Mouse (Mus musculus): ENCODE data around the gene Sirt4. TPM values are rescaled to one million over a fixed set of nuclear protein-coding genes. Genes with fewer than 3 reads are reported as not detected.

Sirt4 gene
- polyA plus RNA-seq, 2 experiments from 2014 or later, result 10.4 to 14.9 TPM

DNA sequence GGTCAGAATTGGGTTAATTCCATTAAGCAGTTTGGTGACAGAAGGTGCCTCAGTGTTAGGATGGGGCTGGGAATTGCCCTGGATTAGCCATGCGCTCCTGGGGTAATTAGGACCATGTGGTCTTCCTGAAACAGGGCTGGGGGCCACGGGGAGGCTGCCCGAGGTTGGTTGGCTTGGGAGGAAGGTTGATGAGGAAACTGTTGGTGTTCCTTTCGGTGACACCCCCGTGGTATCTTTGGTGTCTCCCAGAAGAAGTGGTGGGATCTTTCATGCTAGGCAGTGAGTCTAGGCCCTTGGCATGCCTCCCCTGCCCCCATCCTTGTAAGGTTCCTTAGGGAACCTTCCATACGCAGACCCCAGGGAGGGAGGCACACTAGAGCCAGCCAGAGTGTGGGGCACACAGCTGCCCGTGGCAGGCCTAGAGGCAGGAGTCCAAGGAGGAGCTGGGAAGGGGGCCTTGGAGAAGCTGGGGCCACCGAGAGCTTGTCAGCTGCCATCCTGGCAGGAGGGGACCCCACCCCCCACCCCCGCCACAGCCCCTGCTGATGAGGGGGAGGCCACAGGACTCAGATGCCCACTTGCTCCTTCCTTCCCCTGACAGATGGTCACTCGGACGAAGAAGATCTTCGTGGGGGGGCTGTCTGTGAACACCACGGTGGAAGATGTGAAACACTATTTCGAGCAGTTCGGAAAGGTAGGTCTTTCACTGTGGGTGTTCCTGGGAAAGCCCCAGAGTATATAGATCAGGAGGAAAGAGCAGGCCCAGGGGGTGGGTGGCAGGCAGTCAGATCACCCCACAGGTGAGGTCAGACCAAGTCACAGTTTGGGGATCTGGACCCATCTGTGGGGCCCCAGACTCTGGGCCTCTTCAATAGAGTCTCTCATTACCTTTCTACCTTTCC lies 49.4 kb downstream of the Sirt4 start:
- no peak for ATAC-seq

GRCm38 (mm10) chr5:115434280-115434852 lies 50.2 kb downstream of the Sirt4 start:
- ATAC-seq, result no peak

GRCm38 (mm10) chr5:115433191-115433590 lies 51.3 kb downstream of the Sirt4 start:
- ATAC-seq, result no peak

- ATAC-seq, result no peak
Measured at GRCm38 (mm10) chr5:115432395-115432794, 52.1 kb downstream of the Sirt4 start.

DNA sequence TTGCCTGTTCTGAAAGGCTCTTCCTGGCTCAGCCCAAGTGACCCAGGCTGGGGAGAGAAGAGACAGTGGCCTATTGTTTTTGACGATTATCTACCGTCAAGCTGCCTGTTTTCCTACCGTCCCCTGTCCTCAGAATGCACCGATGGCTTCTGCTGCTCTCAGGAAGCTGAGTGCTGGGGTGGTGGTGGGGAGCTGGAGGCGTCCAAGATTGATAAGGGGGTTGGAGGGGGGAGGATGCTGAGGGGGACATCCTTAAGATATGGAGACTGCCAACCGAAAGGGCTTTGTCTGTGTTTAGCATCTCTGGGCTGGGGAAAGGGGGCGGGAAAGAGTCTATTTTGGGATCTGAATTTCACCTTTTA lies 52.6 kb downstream of the Sirt4 start:
- ATAC-seq, result no peak

DNA sequence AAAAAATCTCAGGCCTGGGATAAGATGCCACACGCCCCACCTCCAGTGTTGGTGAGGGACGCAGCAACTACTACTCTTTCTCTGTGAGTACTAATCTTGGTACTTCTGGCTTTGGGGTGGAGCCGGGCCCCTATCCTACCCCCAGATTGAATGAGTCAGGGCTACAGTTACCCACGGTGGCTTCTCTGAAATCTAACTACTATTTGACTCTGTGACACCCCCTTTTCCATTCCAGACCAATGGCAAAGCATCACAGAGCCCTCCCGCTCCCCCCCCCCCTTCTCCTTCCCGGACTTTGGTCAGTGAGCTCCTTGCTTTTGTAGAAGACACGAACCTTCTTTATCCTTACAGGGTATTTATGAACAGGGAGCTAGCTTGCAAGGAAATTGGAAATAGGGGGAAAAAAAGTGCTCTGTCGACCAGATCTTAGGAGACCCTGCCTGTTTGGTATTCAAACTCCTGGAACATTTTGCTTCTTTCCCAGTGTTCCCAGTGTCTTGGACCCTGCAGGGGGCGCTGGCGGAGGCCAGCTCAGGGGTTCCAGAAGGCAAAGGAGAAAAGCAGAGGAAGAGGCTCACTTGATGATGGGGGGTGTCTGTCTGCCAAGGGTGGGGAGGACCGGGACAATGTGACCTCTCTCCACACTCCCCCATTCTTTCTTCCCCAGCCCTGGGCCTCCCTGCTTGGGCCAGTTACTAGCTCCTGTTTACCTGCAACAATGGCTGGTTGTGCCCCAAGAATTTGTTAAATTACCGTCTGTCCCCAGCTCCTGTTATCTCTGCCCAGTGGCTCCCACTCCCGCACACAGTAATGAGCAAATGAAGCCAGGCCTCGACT lies 53.2 kb downstream of the Sirt4 start:
- no peak for ATAC-seq

DNA sequence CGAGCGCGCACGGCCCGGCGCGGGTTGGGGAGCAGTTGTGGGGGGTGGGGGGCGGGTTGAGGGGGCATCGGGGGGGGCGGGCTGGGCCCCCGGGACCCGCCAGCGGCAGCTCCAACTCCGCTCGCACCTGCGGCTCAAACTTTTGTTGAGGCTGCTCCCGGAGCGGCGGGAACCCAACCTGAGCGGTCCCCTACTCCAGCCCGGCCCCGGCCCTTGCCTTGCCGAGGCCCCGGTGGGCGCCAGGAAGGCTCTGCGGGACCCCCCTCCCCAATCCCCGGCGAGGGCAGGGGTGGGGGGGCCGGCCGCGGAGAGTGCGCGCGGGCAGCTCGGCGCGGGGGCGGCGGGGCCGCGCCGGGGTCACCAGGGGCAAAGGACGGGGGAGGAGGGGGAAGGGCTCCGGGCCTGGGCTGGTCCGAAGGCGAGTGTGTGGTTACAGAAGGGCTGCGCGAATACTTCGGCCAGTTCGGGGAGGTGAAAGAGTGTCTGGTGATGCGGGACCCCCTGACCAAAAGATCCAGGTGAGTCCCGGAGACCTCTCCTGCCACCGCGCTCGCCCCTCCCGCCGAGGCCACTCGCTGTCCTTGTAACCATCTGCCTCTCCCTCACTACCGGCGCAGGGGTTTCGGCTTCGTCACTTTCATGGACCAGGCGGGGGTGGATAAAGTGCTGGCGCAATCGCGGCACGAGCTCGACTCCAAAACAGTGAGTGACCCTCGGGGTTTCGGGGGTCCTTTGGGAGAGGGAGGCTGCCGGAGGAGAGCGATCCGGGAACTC lies 54.2 kb downstream of the Sirt4 start:
- ATAC-seq, result no peak

DNA sequence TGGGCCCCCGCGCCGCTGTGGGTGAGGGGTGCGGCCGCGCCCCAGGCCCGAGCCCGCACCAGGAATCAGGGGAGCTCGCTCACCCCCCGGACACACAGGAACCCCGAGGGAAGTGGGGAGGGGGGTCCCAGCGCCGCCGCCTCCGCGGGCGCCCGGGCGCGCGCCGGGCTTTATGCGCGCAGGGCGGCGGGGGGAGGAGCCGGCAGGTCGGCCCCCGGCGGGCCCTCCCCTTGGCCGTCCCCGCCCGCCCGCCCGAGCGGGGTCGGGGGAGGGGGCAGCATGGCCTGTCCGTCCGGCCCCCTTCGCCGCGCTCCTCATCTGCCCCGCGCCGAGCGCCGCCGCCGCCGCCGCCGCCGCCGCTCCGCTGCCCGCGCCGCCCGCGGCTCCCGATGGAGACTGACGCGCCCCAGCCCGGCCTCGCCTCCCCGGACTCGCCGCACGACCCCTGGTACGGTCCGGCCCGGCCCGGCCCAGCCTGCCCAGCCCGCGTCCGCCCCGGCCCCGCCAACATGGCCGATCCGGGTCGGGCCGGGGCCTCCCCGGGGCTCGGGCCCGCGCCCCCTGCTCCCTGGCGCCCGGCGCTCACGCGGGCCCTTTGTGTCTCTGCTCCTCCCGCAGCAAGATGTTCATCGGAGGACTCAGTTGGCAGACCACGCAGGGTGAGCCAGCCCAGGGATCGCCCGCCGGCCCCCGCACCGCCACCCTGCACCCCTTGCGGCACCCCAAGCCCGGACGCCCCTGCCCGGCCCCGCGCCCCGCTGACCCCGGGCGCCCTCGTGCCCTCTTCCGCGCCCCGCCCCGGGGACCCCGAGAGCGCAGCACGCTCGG lies 55.0 kb downstream of the Sirt4 start, which contains the start of gene Msi1:
TSS of gene Msi1 (plus strand) at position 241 of the 828 bp plus-strand sequence.
- no peak for ATAC-seq

- no peak for ATAC-seq
Measured at GRCm38 (mm10) chr5:115428831-115429358, 55.6 kb downstream of the Sirt4 start.

Other genes starting within 250 kb of the Sirt4 start
- 100 to 1,000 TPM; 122 to 135 TPM for gene Pop5, start 248.9 kb downstream of the Sirt4 start, polyA plus RNA-seq (2017; shearing (Covaris generic))
- gene Rnf10, start 211.8 kb downstream of the Sirt4 start, polyA plus RNA-seq (2017; shearing (Covaris generic)), result 10 to 100 TPM; 30.8 to 33.1 TPM
- 10 to 100 TPM; 27.2 to 34.4 TPM for gene Coq5, start 205.1 kb downstream of the Sirt4 start, polyA plus RNA-seq (2017; shearing (Covaris generic))
- 100 to 1,000 TPM; 459 to 496 TPM for gene Dynll1, start 183.7 kb downstream of the Sirt4 start, polyA plus RNA-seq (2017; shearing (Covaris generic))
- 10 to 100 TPM; 17.9 to 23.8 TPM for gene Srsf9, start 157.5 kb downstream of the Sirt4 start, polyA plus RNA-seq (2017; shearing (Covaris generic))
- 10 to 100 TPM; 11.3 to 12.0 TPM for gene Gatc, start 143.5 kb downstream of the Sirt4 start, polyA plus RNA-seq (2017; shearing (Covaris generic))
- 10 to 100 TPM; 42.3 to 45.6 TPM for gene Triap1, start 143.5 kb downstream of the Sirt4 start, polyA plus RNA-seq (2017; shearing (Covaris generic))
- gene Cox6a1, start 135.7 kb downstream of the Sirt4 start, polyA plus RNA-seq (2017; shearing (Covaris generic)), result 100 to 1,000 TPM; 589 to 624 TPM
- gene Msi1, start 55.1 kb downstream of the Sirt4 start, polyA plus RNA-seq (2017; shearing (Covaris generic)), result not detected
- not detected for gene Pla2g1b, start 18.5 kb downstream of the Sirt4 start, polyA plus RNA-seq (2017; shearing (Covaris generic))
- 10 to 100 TPM; 14.5 to 21.0 TPM for gene Pxn, start 22.0 kb upstream of the Sirt4 start, polyA plus RNA-seq (2017; shearing (Covaris generic))
- gene Rplp0, start 74.7 kb upstream of the Sirt4 start, polyA plus RNA-seq (2017; shearing (Covaris generic)), result 1,000 to 10,000 TPM; 4,414 to 4,537 TPM
- gene Gcn1l1, start 80.5 kb upstream of the Sirt4 start, polyA plus RNA-seq (2017; shearing (Covaris generic)), result 10 to 100 TPM; 22.2 to 30.6 TPM
- gene Rab35, start 147.2 kb upstream of the Sirt4 start, polyA plus RNA-seq (2017; shearing (Covaris generic)), result 1 to 10 TPM; 8.0 to 8.5 TPM
- 10 to 100 TPM; 11.5 to 13.5 TPM for gene Bicdl1, start 246.9 kb upstream of the Sirt4 start, polyA plus RNA-seq (2017; shearing (Covaris generic))

Data from activated CD4-positive, CD25-positive, alpha-beta regulatory T cell, adult 4 months (primary cell).